Mouse (Mus musculus) embryonic facial prominence, embryonic 14.5 days (tissue): ENCODE data around the gene Prtn3. TPM values are rescaled to one million over a fixed set of nuclear protein-coding genes. Genes with fewer than 3 reads are reported as not detected.
A peak's percentile ranks its signal among the peaks of the same experiment; 100 is the strongest.

ENCODE experiments used
- ATAC-seq: fragments of 200-750 bp; cut with Nextera tagmentation; 2 replicates; pipeline ENCODE4 v1.8.0; 2017; ENCODE audit warnings: low read depth, moderate number of reproducible peaks, moderate TSS enrichment
- DNase-seq: peaks from one replicate; pipeline ENCODE4 v3.0.0-alpha.2; 2015; ENCODE audit warnings: low spot score
- H3K27ac ChIP-seq: fragments of 300-500 bp; sonication (generic); replicated peaks from 2 replicates; pipeline ENCODE4 v1.5.1; 2014; ENCODE audit warnings: low read depth, mild to moderate bottlenecking, low read length, moderate library complexity
- H3K27me3 ChIP-seq: fragments of 300-500 bp; sonication (generic); replicated peaks from 2 replicates; pipeline ENCODE4 v1.6.1; 2014; ENCODE audit warnings: low read length; ENCODE audit not compliant: control insufficient read depth, insufficient read depth
- H3K36me3 ChIP-seq: fragments of 300-500 bp; sonication (generic); 2 replicates; pipeline ENCODE4 v1.6.1; 2014; ENCODE audit warnings: low read length, mixed read lengths; ENCODE audit not compliant: control insufficient read depth, insufficient read depth
- H3K4me1 ChIP-seq: fragments of 300-500 bp; sonication (generic); 2 replicates; pipeline ENCODE4 v1.6.1; 2014; ENCODE audit warnings: antibody characterized with exemption, low read length; ENCODE audit not compliant: control insufficient read depth, insufficient read depth
- H3K4me2 ChIP-seq: fragments of 300-500 bp; sonication (generic); 2 replicates; pipeline ENCODE4 v1.6.1; 2014; ENCODE audit warnings: low read depth, mild to moderate bottlenecking, low read length, moderate library complexity, mixed read lengths
- H3K4me3 ChIP-seq: fragments of 300-500 bp; sonication (generic); 2 replicates; pipeline ENCODE4 v1.5.1; 2014; ENCODE audit warnings: low read depth, mild to moderate bottlenecking, low read length
- H3K9ac ChIP-seq: fragments of 300-500 bp; sonication (generic); 2 replicates; pipeline ENCODE4 v1.6.1; 2014; ENCODE audit warnings: low read depth, mild to moderate bottlenecking, low read length, moderate library complexity, mixed read lengths
- H3K9me3 ChIP-seq: fragments of 300-500 bp; sonication (generic); 2 replicates; pipeline ENCODE4 v1.6.1; 2016; ENCODE audit warnings: low read length; ENCODE audit not compliant: control insufficient read depth
- WGBS: fragments of 180-500 bp; shearing (Covaris S2); extraction: QIAGEN DNeasy Blood & Tissue Kit; methylation state at CpG from one replicate; pipeline ENCODE4 v1.1.7; 2014; 5-methylcytosine and 5-hydroxymethylcytosine counted together
- polyA plus RNA-seq: library from polyadenylated mRNA; unstranded; fragments of >200 nt; fragmentation: Nextera tagmentation; extraction: Ambion mirVana; gene quantifications from 2 replicates; pipeline ENCODE4 v1.2.1, GENCODE M21; 2014

Prtn3 gene
- polyA plus RNA-seq, 1 experiment from 2014 or later = 4.1 TPM

DNA sequence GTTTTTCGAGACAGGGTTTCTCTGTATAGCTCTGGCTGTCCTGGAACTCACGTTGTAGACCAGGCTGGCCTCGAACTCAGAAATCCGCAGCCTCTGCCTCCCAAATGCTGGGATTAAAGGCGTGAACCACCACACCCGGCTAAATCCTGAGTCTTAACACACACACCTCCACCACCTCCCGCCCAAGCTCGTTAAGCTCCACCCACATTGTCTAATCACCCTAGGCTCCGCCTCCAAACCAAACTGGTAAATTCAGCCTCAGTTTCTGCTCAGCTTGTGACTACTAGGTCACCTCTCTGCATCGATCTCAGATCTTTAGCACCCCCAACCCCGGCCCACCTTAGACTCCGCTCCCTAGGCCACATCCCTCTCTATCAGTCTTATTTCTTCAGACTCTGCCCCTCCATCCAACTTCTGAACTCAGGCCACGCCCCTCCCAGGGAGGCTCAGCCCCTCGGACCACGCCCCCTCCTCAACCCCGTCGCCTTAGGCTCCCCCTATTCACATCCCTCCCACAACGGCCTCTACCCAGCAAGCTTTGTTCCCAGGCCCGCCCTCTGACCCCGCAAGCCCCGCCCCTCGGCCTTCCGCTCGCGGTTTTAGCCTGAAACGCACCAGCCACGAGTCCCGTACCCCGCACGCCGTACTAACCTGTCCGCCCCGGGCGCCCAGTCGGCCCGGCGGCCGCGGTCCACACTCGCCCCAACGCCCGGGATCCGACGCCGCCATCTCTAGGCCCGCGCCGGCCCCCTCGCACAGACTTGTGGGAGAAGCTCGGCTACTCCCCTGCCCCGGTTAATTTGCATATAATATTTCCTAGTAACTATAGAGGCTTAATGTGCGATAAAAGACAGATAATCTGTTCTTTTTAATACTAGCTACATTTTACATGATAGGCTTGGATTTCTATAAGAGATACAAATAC is 34.2 kb downstream of the Prtn3 start, which contains the start of gene Med16:
Gene Med16 (minus strand): TSS at position 757 of the 925 bp plus-strand sequence.
- Histone ChIP-seq H3K4me2 (peak within 1 kb of the TSS; percentile 50), H3K27me3 (no peaks in the 10 kb centered on the region), H3K4me3 (peak within 1 kb of the TSS; percentile 78), H3K9ac (peak within 1 kb of the TSS; percentile 97), H3K4me1 (no peaks in the 10 kb centered on the region), H3K9me3 (no peaks in the 10 kb centered on the region), H3K27ac (peak within 1 kb of the TSS; percentile 98), H3K36me3 (peaks cover 57% of the 10 kb centered on the region)
- 3% methylated on average over 52 of the region's 52 CpGs for WGBS
- DNase-seq (peak; percentile 98), ATAC-seq (peak; percentile 95)

- H3K4me3 ChIP-seq = peak overlapping the region; percentile 78
Measured at GRCm38 (mm10) chr10:79909092-79909922, 35.0 kb downstream of the Prtn3 start.

GRCm38 (mm10) chr10:79910556-79910955 is 36.3 kb downstream of the Prtn3 start, which contains the start of gene Gm26602:
Gm26602 (plus strand) TSS chr10:79910856.
- Histone ChIP-seq H3K4me1 (peaks cover 1% of the 10 kb centered on the region), H3K27ac (peak within 1 kb of the TSS; percentile 98; the same call in 1 of the 2 replicates), H3K9me3 (no peaks in the 10 kb centered on the region), H3K36me3 (peaks cover 39% of the 10 kb centered on the region), H3K4me2 (no peak within 1 kb of the TSS), H3K9ac (no peak within 1 kb of the TSS), H3K27me3 (no peaks in the 10 kb centered on the region), H3K4me3 (no peak within 1 kb of the TSS)
- no peak for ATAC-seq
- DNase-seq = no peak
- 92% methylated on average over 4 of the region's 4 CpGs for WGBS

More at GRCm38 (mm10) chr10:79909092-79909922, 35.0 kb downstream of the Prtn3 start:
- Histone ChIP-seq H3K9me3 (no peaks in the 10 kb centered on the region), H3K36me3 (peaks cover 51% of the 10 kb centered on the region), H3K27ac (peak overlapping the region; percentile 98), H3K4me1 (no peaks in the 10 kb centered on the region), H3K4me2 (peak overlapping the region; percentile 50), H3K27me3 (no peaks in the 10 kb centered on the region), H3K9ac (peak overlapping the region; percentile 97)
- DNase-seq (peak; percentile 63), ATAC-seq (peak; percentile 69)
- WGBS = 24% methylated on average over 14 of the region's 14 CpGs

- 60% methylated on average over 20 of the region's 20 CpGs for WGBS
- Histone ChIP-seq H3K4me3 (no peak overlapping the region), H3K9ac (no peak overlapping the region), H3K4me2 (no peak overlapping the region), H3K9me3 (no peaks in the 10 kb centered on the region), H3K36me3 (peaks cover 26% of the 10 kb centered on the region), H3K27me3 (peaks cover 1% of the 10 kb centered on the region), H3K4me1 (peaks cover 8% of the 10 kb centered on the region), H3K27ac (no peak overlapping the region)
- DNase-seq = no peak
- no peak for ATAC-seq
Measured at GRCm38 (mm10) chr10:79912412-79912811, 38.1 kb downstream of the Prtn3 start.

- ATAC-seq (no peak), DNase-seq (no peak)
- H3K9ac ChIP-seq = peak overlapping the region; percentile 22; the same call in 1 of the 2 replicates
- H3K9me3 ChIP-seq = no peaks in the 10 kb centered on the region
- peaks cover 20% of the 10 kb centered on the region for H3K27me3 ChIP-seq
- peaks cover 26% of the 10 kb centered on the region for H3K36me3 ChIP-seq
- H3K27ac ChIP-seq = no peak overlapping the region
- 77% methylated on average over 8 of the region's 11 CpGs for WGBS
- no peak overlapping the region for H3K4me2 ChIP-seq
- H3K4me1 ChIP-seq = peaks cover 8% of the 10 kb centered on the region
- H3K4me3 ChIP-seq = no peak overlapping the region
Measured at GRCm38 (mm10) chr10:79914131-79914947, 40.1 kb downstream of the Prtn3 start.

GRCm38 (mm10) chr10:79914948-79915596 is 40.8 kb downstream of the Prtn3 start:
- Histone ChIP-seq H3K9me3 (no peaks in the 10 kb centered on the region), H3K9ac (0 out of 2 replicates have a peak overlapping the region, but pooled peaks have one; percentile 20), H3K27ac (no peak overlapping the region), H3K4me1 (peaks cover 8% of the 10 kb centered on the region), H3K27me3 (peaks cover 28% of the 10 kb centered on the region), H3K4me2 (peak overlapping the region; percentile 97; the same call in 1 of the 2 replicates), H3K4me3 (no peak overlapping the region), H3K36me3 (peaks cover 26% of the 10 kb centered on the region)
- no peak for DNase-seq
- 67% methylated on average over 6 of the region's 7 CpGs for WGBS
- no peak for ATAC-seq

DNA sequence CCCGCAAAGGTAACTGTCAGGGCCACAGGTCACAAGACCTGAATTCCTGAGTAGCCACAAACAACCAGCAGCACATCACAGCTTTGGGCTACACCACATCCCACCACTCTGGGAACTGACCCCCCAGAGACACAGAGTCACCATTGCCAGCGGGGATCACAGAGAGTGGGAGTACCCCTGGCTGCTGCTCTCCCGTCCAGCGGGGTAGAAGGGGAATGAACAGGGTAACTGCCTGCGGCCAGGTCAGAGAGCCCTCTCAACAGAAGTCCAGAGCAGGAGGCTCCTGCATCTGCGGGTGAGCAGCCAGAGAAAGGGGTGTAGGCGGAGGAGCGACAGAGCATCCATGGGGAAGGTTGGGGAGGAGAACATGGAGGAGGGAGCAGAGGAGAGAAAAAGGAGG is 41.8 kb downstream of the Prtn3 start:
- no peaks in the 10 kb centered on the region for H3K9me3 ChIP-seq
- ATAC-seq = no peak
- peaks cover 15% of the 10 kb centered on the region for H3K4me1 ChIP-seq
- peak overlapping the region; percentile 97 for H3K4me2 ChIP-seq
- 5% methylated on average over 8 of the region's 8 CpGs for WGBS
- peaks cover 16% of the 10 kb centered on the region for H3K36me3 ChIP-seq
- H3K27ac ChIP-seq = peak overlapping the region; percentile 85; the same call in 1 of the 2 replicates
- H3K9ac ChIP-seq = peak overlapping the region; percentile 97
- peaks cover 38% of the 10 kb centered on the region for H3K27me3 ChIP-seq
- DNase-seq = no peak
- peak overlapping the region; percentile 82 for H3K4me3 ChIP-seq
